Comparison of ENCODE assay signal across 8 mouse cellular contexts in the genomic region with DNA sequence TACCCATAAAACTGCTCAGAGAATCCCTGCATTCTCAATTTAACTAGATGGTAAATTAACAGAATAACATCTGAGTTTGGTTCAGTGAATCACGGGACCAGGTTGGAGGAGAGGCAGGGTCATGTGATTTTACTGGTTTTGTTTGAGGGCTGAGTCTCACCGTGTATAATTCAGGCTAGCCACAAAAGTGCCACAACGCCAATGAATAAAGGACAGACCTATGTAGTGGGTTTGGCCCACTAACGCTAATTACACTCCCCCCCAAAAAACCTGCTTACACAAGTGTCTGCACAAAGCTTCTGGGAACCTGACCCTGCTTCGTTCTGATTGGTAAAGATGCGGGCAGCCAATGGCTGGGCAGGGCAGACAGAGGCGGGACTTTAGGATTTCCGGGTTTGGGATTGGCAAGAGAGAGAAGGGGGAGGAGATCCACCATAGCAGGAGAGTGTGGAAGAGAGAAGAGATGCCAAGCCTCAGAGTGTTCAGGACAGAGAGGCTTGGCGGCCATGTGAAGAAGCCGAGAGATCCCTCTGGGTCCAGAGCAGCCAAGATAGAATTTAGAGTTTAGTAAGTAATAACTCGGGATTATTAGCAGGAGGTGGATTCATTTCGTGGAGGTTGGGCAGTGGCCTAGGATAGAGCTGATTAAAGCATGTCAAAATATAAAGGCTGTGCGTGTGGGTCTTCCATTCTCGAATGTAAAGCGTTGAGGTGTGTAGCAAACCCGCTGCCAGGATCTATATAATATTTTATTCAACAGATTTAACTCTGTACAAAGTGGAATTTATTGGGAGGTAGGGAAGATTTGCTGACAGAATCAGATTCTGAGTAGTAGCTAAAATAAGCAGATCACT. TPM values are rescaled to one million over a fixed set of nuclear protein-coding genes. Genes with fewer than 3 reads are reported as not detected.
DNase-seq lines count a peak whose midpoint lies in the region; ATAC-seq lines count a peak whose summit lies in the region.

No protein-coding gene starts in this region.

- peaks cover 8% of the 10 kb centered on the region; the same call in 1 of the 2 replicates for H3K36me3 ChIP-seq in heart, embryonic 10.5 days
- H3K36me3 ChIP-seq in kidney, embryonic 15.5 days, result peaks cover 11% of the 10 kb centered on the region; the same call in 1 of the 2 replicates

- H3K9me3 ChIP-seq in heart, embryonic 10.5 days, result no peaks in the 10 kb centered on the region
- H3K9me3 ChIP-seq in kidney, embryonic 15.5 days (replicated peaks), result no peaks in the 10 kb centered on the region

- peaks cover 18% of the 10 kb centered on the region; the same call in 1 of the 2 replicates for H3K4me1 ChIP-seq in heart, embryonic 10.5 days
- peaks cover 16% of the 10 kb centered on the region; the same call in 1 of the 2 replicates for H3K4me1 ChIP-seq in kidney, embryonic 15.5 days

- H3K27ac ChIP-seq in heart, embryonic 10.5 days, result peak overlapping the region; percentile 87
- peak overlapping the region; percentile 85 for H3K27ac ChIP-seq in kidney, embryonic 15.5 days

- peak overlapping the region; percentile 39 for H3K9ac ChIP-seq in kidney, embryonic 15.5 days

- 7% methylated on average over 16 of the region's 16 CpGs for WGBS in heart, embryonic 10.5 days
- WGBS in kidney, embryonic 15.5 days, result 2% methylated on average over 16 of the region's 16 CpGs

- DNase-seq in B cell, adult 2 months, result peak; percentile 80 to 83
- peak; percentile 98 for DNase-seq in brain, adult 2 months (ENCODE audit: low read depth, low spot score)
- peak; percentile 95 for DNase-seq in heart, embryonic 10.5 days (ENCODE audit: low spot score)
- DNase-seq in liver, result peak; percentile 84
- peak; percentile 79 to 84 for DNase-seq in spleen, postnatal 4 days (ENCODE audit: low spot score in 2 of 2)

- ATAC-seq in erythroblast, adult 5-6 weeks (replicated peaks; ENCODE audit: low FRiP score, poor library complexity, severe bottlenecking), result peak; percentile 96
- peak; percentile 98 for ATAC-seq in kidney, embryonic 15.5 days (replicated peaks; ENCODE audit: low FRiP score)
- ATAC-seq in monocyte, adult 5-6 weeks (replicated peaks; ENCODE audit: insufficient number of reproducible peaks, low FRiP score, low TSS enrichment, poor library complexity, severe bottlenecking), result peak; percentile 97

- peak overlapping the region; percentile 59 for H3K4me2 ChIP-seq in kidney, embryonic 15.5 days

- no peaks in the 10 kb centered on the region for H3K27me3 ChIP-seq in heart, embryonic 10.5 days (ENCODE audit: insufficient read depth, poor library complexity, severe bottlenecking)
- H3K27me3 ChIP-seq in kidney, embryonic 15.5 days, result no peaks in the 10 kb centered on the region

- H3K4me3 ChIP-seq in heart, embryonic 10.5 days, result peak overlapping the region; percentile 59
- peak overlapping the region; percentile 50 for H3K4me3 ChIP-seq in kidney, embryonic 15.5 days (replicated peaks)

RNA-seq across cellular contexts. Expression of a gene that starts 12.8 kb away (rescaled TPM):
- not detected in 2 replicates for total RNA-seq in erythroblast, adult 5-6 weeks (2015; ENCODE audit: low replicate concordance)
- total RNA-seq in erythroblast, adult 5-6 weeks (2017; ENCODE audit: low replicate concordance), result not detected in 2 replicates
- polyA plus RNA-seq in heart, embryonic 10.5 days (2016; fragmentation: Nextera tagmentation; extraction: Ambion mirVana), result not detected in 2 replicates
- not detected in 2 replicates for polyA plus RNA-seq in kidney, embryonic 15.5 days (2015; fragmentation: Nextera tagmentation; extraction: Ambion mirVana)
- total RNA-seq in monocyte, adult 5-6 weeks (2017), result not detected in 3 replicates

RNA-seq across cellular contexts. Expression of a gene that starts 17.6 kb away (rescaled TPM):
- not detected in 2 replicates for total RNA-seq in erythroblast, adult 5-6 weeks (2015; ENCODE audit: low replicate concordance)
- total RNA-seq in erythroblast, adult 5-6 weeks (2017; ENCODE audit: low replicate concordance), result not detected in 2 replicates
- polyA plus RNA-seq in heart, embryonic 10.5 days (2016; fragmentation: Nextera tagmentation; extraction: Ambion mirVana), result 10.5 and 13.4 TPM in 2 replicates
- polyA plus RNA-seq in kidney, embryonic 15.5 days (2015; fragmentation: Nextera tagmentation; extraction: Ambion mirVana), result 15.8 and 19.6 TPM in 2 replicates
- total RNA-seq in monocyte, adult 5-6 weeks (2017), result not detected in 3 replicates

RNA-seq across cellular contexts. Expression of a gene that starts 28.3 kb away (rescaled TPM):
- 0.84 and 8.3 TPM in 2 replicates for total RNA-seq in erythroblast, adult 5-6 weeks (2015; ENCODE audit: low replicate concordance)
- total RNA-seq in erythroblast, adult 5-6 weeks (2017; ENCODE audit: low replicate concordance), result 0.94 TPM in 1 of 2 replicates, not detected in the other
- 1.2 and 1.5 TPM in 2 replicates for polyA plus RNA-seq in heart, embryonic 10.5 days (2016; fragmentation: Nextera tagmentation; extraction: Ambion mirVana)
- 4.8 and 5.0 TPM in 2 replicates for polyA plus RNA-seq in kidney, embryonic 15.5 days (2015; fragmentation: Nextera tagmentation; extraction: Ambion mirVana)
- total RNA-seq in monocyte, adult 5-6 weeks (2017), result 0.38 to 1.7 TPM in 2 of 3 replicates, not detected in the other

RNA-seq across cellular contexts. Expression of a gene that starts 35.3 kb away (rescaled TPM):
- total RNA-seq in erythroblast, adult 5-6 weeks (2015; ENCODE audit: low replicate concordance), result 11.5 and 18.8 TPM in 2 replicates
- 5.0 and 16.0 TPM in 2 replicates for total RNA-seq in erythroblast, adult 5-6 weeks (2017; ENCODE audit: low replicate concordance)
- 79.6 and 82.1 TPM in 2 replicates for polyA plus RNA-seq in heart, embryonic 10.5 days (2016; fragmentation: Nextera tagmentation; extraction: Ambion mirVana)
- polyA plus RNA-seq in kidney, embryonic 15.5 days (2015; fragmentation: Nextera tagmentation; extraction: Ambion mirVana), result 63.4 and 67.7 TPM in 2 replicates
- total RNA-seq in monocyte, adult 5-6 weeks (2017), result 1.9 to 10.1 TPM (median 2.6 TPM) in 3 replicates

RNA-seq across cellular contexts. Expression of a gene that starts 38.3 kb away (rescaled TPM):
- 757 and 872 TPM in 2 replicates for total RNA-seq in erythroblast, adult 5-6 weeks (2015; ENCODE audit: low replicate concordance)
- total RNA-seq in erythroblast, adult 5-6 weeks (2017; ENCODE audit: low replicate concordance), result 762 and 834 TPM in 2 replicates
- polyA plus RNA-seq in heart, embryonic 10.5 days (2016; fragmentation: Nextera tagmentation; extraction: Ambion mirVana), result 711 and 869 TPM in 2 replicates
- 1,042 and 1,119 TPM in 2 replicates for polyA plus RNA-seq in kidney, embryonic 15.5 days (2015; fragmentation: Nextera tagmentation; extraction: Ambion mirVana)
- total RNA-seq in monocyte, adult 5-6 weeks (2017), result 2,881 to 4,104 TPM (median 3,946 TPM) in 3 replicates

Comparison
In these comparisons a context has a peak if more than half of its experiments do, and no peak if none do; other contexts are left out.
1. Peak in every context shown above with its lines: DNase-seq, ATAC-seq, H3K4me3 ChIP-seq and H3K27ac ChIP-seq.